Mouse (Mus musculus) embryonic facial prominence, embryonic 14.5 days (tissue): Measurements from ENCODE around the gene Gm10436. TPM values are rescaled to one million over a fixed set of nuclear protein-coding genes. Genes with fewer than 3 reads are reported as not detected.
"Not testable (repeated sequence)": the region's sequence is repeated elsewhere in the genome, so short reads cannot be mapped to it uniquely, and the experiment has no call there.

Source experiments
- ATAC-seq: fragments of 200-750 bp; cut with Nextera tagmentation; 2 replicates; pipeline ENCODE4 v1.8.0; 2017; ENCODE audit warnings: low read depth, moderate number of reproducible peaks, moderate TSS enrichment
- DNase-seq: peaks from one replicate; pipeline ENCODE4 v3.0.0-alpha.2; 2015; ENCODE audit warnings: low spot score
- H3K27ac ChIP-seq: fragments of 300-500 bp; sonication (generic); replicated peaks from 2 replicates; pipeline ENCODE4 v1.5.1; 2014; ENCODE audit warnings: low read depth, mild to moderate bottlenecking, low read length, moderate library complexity
- H3K27me3 ChIP-seq: fragments of 300-500 bp; sonication (generic); replicated peaks from 2 replicates; pipeline ENCODE4 v1.6.1; 2014; ENCODE audit warnings: low read length; ENCODE audit not compliant: control insufficient read depth, insufficient read depth
- H3K36me3 ChIP-seq: fragments of 300-500 bp; sonication (generic); 2 replicates; pipeline ENCODE4 v1.6.1; 2014; ENCODE audit warnings: low read length, mixed read lengths; ENCODE audit not compliant: control insufficient read depth, insufficient read depth
- H3K4me1 ChIP-seq: fragments of 300-500 bp; sonication (generic); 2 replicates; pipeline ENCODE4 v1.6.1; 2014; ENCODE audit warnings: antibody characterized with exemption, low read length; ENCODE audit not compliant: control insufficient read depth, insufficient read depth
- H3K4me2 ChIP-seq: fragments of 300-500 bp; sonication (generic); 2 replicates; pipeline ENCODE4 v1.6.1; 2014; ENCODE audit warnings: low read depth, mild to moderate bottlenecking, low read length, moderate library complexity, mixed read lengths
- H3K4me3 ChIP-seq: fragments of 300-500 bp; sonication (generic); 2 replicates; pipeline ENCODE4 v1.5.1; 2014; ENCODE audit warnings: low read depth, mild to moderate bottlenecking, low read length
- H3K9ac ChIP-seq: fragments of 300-500 bp; sonication (generic); 2 replicates; pipeline ENCODE4 v1.6.1; 2014; ENCODE audit warnings: low read depth, mild to moderate bottlenecking, low read length, moderate library complexity, mixed read lengths
- H3K9me3 ChIP-seq: fragments of 300-500 bp; sonication (generic); 2 replicates; pipeline ENCODE4 v1.6.1; 2016; ENCODE audit warnings: low read length; ENCODE audit not compliant: control insufficient read depth
- WGBS: fragments of 180-500 bp; shearing (Covaris S2); extraction: QIAGEN DNeasy Blood & Tissue Kit; methylation state at CpG from one replicate; pipeline ENCODE4 v1.1.7; 2014; 5-methylcytosine and 5-hydroxymethylcytosine counted together
- polyA plus RNA-seq: library from polyadenylated mRNA; unstranded; fragments of >200 nt; fragmentation: Nextera tagmentation; extraction: Ambion mirVana; gene quantifications from 2 replicates; pipeline ENCODE4 v1.2.1, GENCODE M21; 2014

Gm10436 gene
- not detected in 2 replicates for polyA plus RNA-seq

- DNase-seq, H3K27me3 ChIP-seq, H3K4me2 ChIP-seq, H3K9me3 ChIP-seq, H3K4me1 ChIP-seq, H3K36me3 ChIP-seq, H3K4me3 ChIP-seq, H3K9ac ChIP-seq, ATAC-seq, H3K27ac ChIP-seq: not testable (repeated sequence)
- 88% methylated on average over 1 of the region's 1 CpGs for WGBS
Observed at GRCm38 (mm10) chr12:88182008-88182407, at the start of gene Gm10436. Gene Gm10436, minus strand, starts transcription at chr12:88182108.

GRCm38 (mm10) chr12:88219445-88219844 lies 37.5 kb upstream of the Gm10436 start:
- H3K4me3 ChIP-seq, result no peak overlapping the region
- no peaks in the 10 kb centered on the region for H3K36me3 ChIP-seq
- no peaks in the 10 kb centered on the region for H3K27me3 ChIP-seq
- DNase-seq (no peak), ATAC-seq (no peak)
- H3K9ac ChIP-seq, result no peak overlapping the region
- 91% methylated on average over 3 of the region's 3 CpGs for WGBS
- H3K4me1 ChIP-seq, result no peaks in the 10 kb centered on the region
- H3K4me2 ChIP-seq, result no peak overlapping the region
- H3K9me3 ChIP-seq, result no peaks in the 10 kb centered on the region
- H3K27ac ChIP-seq, result no peak overlapping the region

- H3K9me3 ChIP-seq, H3K27me3 ChIP-seq, DNase-seq, H3K4me1 ChIP-seq, H3K9ac ChIP-seq, H3K4me2 ChIP-seq, H3K27ac ChIP-seq, H3K4me3 ChIP-seq, H3K36me3 ChIP-seq, ATAC-seq: not testable (repeated sequence)
Observed at GRCm38 (mm10) chr12:88218059-88218458, 36.2 kb upstream of the Gm10436 start.

DNA sequence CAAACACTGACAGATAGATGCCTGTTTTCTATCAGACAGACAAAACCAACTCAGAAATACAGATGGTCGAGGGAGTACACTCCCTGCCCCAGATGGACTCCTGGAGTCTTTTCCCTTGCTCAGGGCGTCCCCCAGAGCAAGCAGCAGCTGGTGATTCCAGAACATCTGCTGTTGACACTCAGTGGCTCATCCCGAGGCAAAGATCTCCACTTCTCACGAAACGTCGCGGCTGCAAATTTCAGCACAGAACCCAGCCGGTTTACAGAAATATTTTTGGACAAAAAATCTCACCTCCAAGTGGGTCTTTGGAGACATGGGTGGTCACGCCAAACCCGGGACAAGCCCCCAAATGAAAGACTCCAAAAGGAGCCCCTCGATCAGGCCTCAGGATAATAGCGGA lies 32.7 kb upstream of the Gm10436 start:
- no peak for ATAC-seq
- Histone ChIP-seq H3K36me3 (no peaks in the 10 kb centered on the region), H3K9ac (no peak overlapping the region), H3K4me1 (no peaks in the 10 kb centered on the region), H3K4me2 (no peak overlapping the region), H3K27ac (no peak overlapping the region), H3K9me3 (no peaks in the 10 kb centered on the region), H3K27me3 (no peaks in the 10 kb centered on the region), H3K4me3 (no peak overlapping the region)
- no peak for DNase-seq
- 87% methylated on average over 12 of the region's 12 CpGs for WGBS

- H3K36me3 ChIP-seq, ATAC-seq, DNase-seq, H3K27me3 ChIP-seq, H3K4me3 ChIP-seq, H3K9me3 ChIP-seq, H3K9ac ChIP-seq, H3K4me2 ChIP-seq, H3K4me1 ChIP-seq, H3K27ac ChIP-seq: not testable (repeated sequence)
- 93% methylated on average over 9 of the region's 9 CpGs for WGBS
Observed at GRCm38 (mm10) chr12:88211458-88211857, 29.6 kb upstream of the Gm10436 start.

DNA sequence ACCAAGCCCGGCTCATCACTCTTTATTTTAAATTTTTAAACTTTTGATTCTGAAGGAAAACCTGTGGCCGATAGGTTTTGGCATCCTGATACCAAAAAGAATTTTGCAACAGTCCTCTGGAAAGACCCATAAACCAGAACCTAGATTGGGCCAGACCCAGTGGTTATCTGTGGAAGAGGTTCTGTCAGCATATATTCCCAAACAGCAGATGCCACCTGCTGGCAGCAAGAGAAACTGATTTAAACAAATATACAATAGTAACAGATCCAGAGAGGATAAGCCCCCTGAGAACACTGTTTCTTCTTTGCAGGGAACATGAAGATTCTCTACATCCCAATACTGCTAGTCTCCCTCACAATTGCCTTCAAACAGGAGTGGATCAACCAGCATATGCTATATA lies 20.9 kb upstream of the Gm10436 start:
- Histone ChIP-seq H3K4me2 (no peak overlapping the region), H3K9me3 (no peaks in the 10 kb centered on the region), H3K27ac (no peak overlapping the region), H3K4me3 (no peak overlapping the region), H3K9ac (no peak overlapping the region), H3K36me3 (no peaks in the 10 kb centered on the region), H3K27me3 (no peaks in the 10 kb centered on the region), H3K4me1 (no peaks in the 10 kb centered on the region)
- ATAC-seq (no peak), DNase-seq (no peak)
- WGBS, result 94% methylated on average over 2 of the region's 2 CpGs

Other genes starting within 250 kb of the Gm10436 start
- gene Gm2042, start 228.0 kb downstream of the Gm10436 start, polyA plus RNA-seq, result not detected in 2 replicates
- gene Gm2075, start 170.3 kb downstream of the Gm10436 start, polyA plus RNA-seq, result not detected in 2 replicates
- not detected in 2 replicates for gene Gm6803, start 163.3 kb downstream of the Gm10436 start, polyA plus RNA-seq
- not detected in 2 replicates for gene Gm2056, start 155.1 kb downstream of the Gm10436 start, polyA plus RNA-seq
- gene Gm16368, start 98.4 kb downstream of the Gm10436 start, polyA plus RNA-seq, result not detected in 2 replicates
- not detected in 2 replicates for gene Gm8332, start 68.0 kb upstream of the Gm10436 start, polyA plus RNA-seq
- gene Gm5662, start 92.4 kb upstream of the Gm10436 start, polyA plus RNA-seq, result not detected in 2 replicates
- not detected in 2 replicates for gene Gm5039, start 141.9 kb upstream of the Gm10436 start, polyA plus RNA-seq
- gene Adck1, start 178.4 kb upstream of the Gm10436 start, polyA plus RNA-seq, result 15.1 and 18.2 TPM in 2 replicates